Mouse (Mus musculus) G1E (cell line): Measurements from ENCODE around the gene Trim28. TPM values are rescaled to one million over a fixed set of nuclear protein-coding genes. Genes with fewer than 3 reads are reported as not detected.
"Not testable (repeated sequence)": the region's sequence is repeated elsewhere in the genome, so short reads cannot be mapped to it uniquely, and the experiment has no call there.

Experiments
- ATAC-seq: 2 replicates; pipeline ENCODE4 v1.8.0; 2016; ENCODE audit warnings: mild to moderate bottlenecking; ENCODE audit not compliant: insufficient number of reproducible peaks, poor library complexity, low FRiP score, severe bottlenecking; ENCODE audit errors: extremely low read depth
- DNase-seq: peaks from one replicate; pipeline ENCODE4 v3.0.0; 2012; ENCODE audit warnings: low spot score
- H3K27me3 ChIP-seq: 2 replicates; pipeline ENCODE4 v1.6.1; 2012; ENCODE audit warnings: mild to moderate bottlenecking, low read length, inconsistent platforms; ENCODE audit not compliant: insufficient read depth
- H3K36me3 ChIP-seq: replicated peaks from 2 replicates; pipeline ENCODE3; 2012; ENCODE audit warnings: mild to moderate bottlenecking, inconsistent platforms
- H3K4me1 ChIP-seq: 2 replicates; pipeline ENCODE4 v1.6.1; 2012; ENCODE audit warnings: low read depth, low read length, inconsistent platforms, mixed read lengths; ENCODE audit not compliant: insufficient read depth
- H3K4me3 ChIP-seq: 2 replicates; pipeline ENCODE4 v1.5.1; 2012; ENCODE audit warnings: low read depth, mild to moderate bottlenecking, inconsistent platforms, low read length, moderate library complexity, mixed read lengths
- H3K9me3 ChIP-seq: replicated peaks from 2 replicates; pipeline ENCODE4 v1.6.1; 2012; ENCODE audit warnings: inconsistent platforms
- CTCF ChIP-seq: IDR thresholded peaks from 2 replicates; pipeline ENCODE4 v1.5.1; 2012; ENCODE audit warnings: low read depth, low read length, inconsistent platforms, mixed read lengths
- GATA1 ChIP-seq: IDR thresholded peaks from 2 replicates; pipeline ENCODE4 v1.6.1; 2012; ENCODE audit warnings: borderline replicate concordance, low read length, inconsistent platforms, mixed read lengths
- GATA2 ChIP-seq: IDR thresholded peaks from 2 replicates; pipeline ENCODE4 v1.6.1; 2012; ENCODE audit warnings: low read depth, low read length, inconsistent platforms, borderline replicate concordance
- POLR2AphosphoS5 ChIP-seq: IDR thresholded peaks from 2 replicates; pipeline ENCODE4 v1.6.1; 2012; ENCODE audit warnings: low read depth, low read length, inconsistent platforms; ENCODE audit not compliant: insufficient replicate concordance
- TAL1 ChIP-seq: conservative IDR thresholded peaks from 2 replicates; pipeline ENCODE4 v1.6.1; 2012; ENCODE audit warnings: low read depth, low read length, inconsistent platforms, mixed read lengths
- polyA plus RNA-seq: library from polyadenylated mRNA; stranded (reverse); fragments of >175 nt; gene quantifications from 2 replicates; pipeline ENCODE4 v1.2.3, GENCODE M21; 2012
- total RNA-seq, 2 experiments: library from RNA; stranded (forward) in 1 of 2; stranded (reverse) in 1 of 2; fragments of 200-1000 nt in 1 of 2; fragments of >200 nt in 1 of 2; fragmentation: Nextera tagmentation in 1 of 2; gene quantifications; 2 replicates each; pipeline ENCODE4 v1.2.3; 2014 to 2017

Trim28 gene
- total and polyA plus RNA-seq, 3 experiments, result 221 to 506 (median 324) TPM

- DNase-seq (no peak), ATAC-seq (no peak)
- no peaks in the 10 kb centered on the region for H3K36me3 ChIP-seq
- no peaks in the 10 kb centered on the region for H3K9me3 ChIP-seq
- TF ChIP-seq CTCF (no peak), GATA1 (no peak), POLR2AphosphoS5 (no peak), TAL1 (no peak), GATA2 (no peak)
- peaks cover 21% of the 10 kb centered on the region for H3K27me3 ChIP-seq
- peak overlapping the region; percentile 75 for H3K4me3 ChIP-seq
- H3K4me1 ChIP-seq, result peaks cover 12% of the 10 kb centered on the region
Observed at GRCm38 (mm10) chr7:13053961-13054286, 55.0 kb downstream of the Trim28 start.

GRCm38 (mm10) chr7:13054287-13055010 is 55.5 kb downstream of the Trim28 start, which contains the start of gene Mzf1:
TSS of gene Mzf1 (minus strand) at chr7:13054764.
- ATAC-seq (peak; percentile 65), DNase-seq (peak; percentile 53)
- H3K27me3 ChIP-seq, result peaks cover 17% of the 10 kb centered on the region; the same call in 1 of the 2 replicates
- TF ChIP-seq CTCF, result no peak
- no peak for TF ChIP-seq GATA2
- TF ChIP-seq GATA1, result no peak
- TF ChIP-seq TAL1, result no peak
- H3K36me3 ChIP-seq, result no peaks in the 10 kb centered on the region
- H3K9me3 ChIP-seq, result no peaks in the 10 kb centered on the region
- H3K4me1 ChIP-seq, result peaks cover 12% of the 10 kb centered on the region
- H3K4me3 ChIP-seq, result peak within 1 kb of the TSS; percentile 75

- DNase-seq (no peak), ATAC-seq (no peak)
- Histone ChIP-seq H3K4me1 (peaks cover 12% of the 10 kb centered on the region), H3K9me3 (no peaks in the 10 kb centered on the region), H3K4me3 (no peak overlapping the region), H3K27me3 (peaks cover 10% of the 10 kb centered on the region; the same call in 1 of the 2 replicates), H3K36me3 (no peaks in the 10 kb centered on the region)
- no peak for TF ChIP-seq TAL1
Observed at GRCm38 (mm10) chr7:13056913-13057700, 58.2 kb downstream of the Trim28 start.

- Histone ChIP-seq H3K27me3 (peaks cover 4% of the 10 kb centered on the region; the same call in 1 of the 2 replicates), H3K4me1 (peaks cover 5% of the 10 kb centered on the region), H3K4me3 (no peak overlapping the region), H3K36me3 (no peaks in the 10 kb centered on the region), H3K9me3 (peaks cover under 1% of the 10 kb centered on the region; the same call in 1 of the 2 replicates)
- TF ChIP-seq GATA1, result no peak
- no peak for TF ChIP-seq CTCF
- no peak for TF ChIP-seq GATA2
- no peak for TF ChIP-seq POLR2AphosphoS5
- no peak for TF ChIP-seq TAL1
- no peak for ATAC-seq
- DNase-seq, result no peak
Observed at GRCm38 (mm10) chr7:13059536-13059935, 60.6 kb downstream of the Trim28 start.

- not testable (repeated sequence) for H3K36me3 ChIP-seq, ATAC-seq, DNase-seq, H3K4me1 ChIP-seq, H3K4me3 ChIP-seq, H3K9me3 ChIP-seq, H3K27me3 ChIP-seq
- 0 out of 2 replicates have a peak, but pooled peaks have one; percentile 30 for TF ChIP-seq CTCF
Observed at GRCm38 (mm10) chr7:13063399-13063798, 64.5 kb downstream of the Trim28 start.

GRCm38 (mm10) chr7:13072293-13072692 is 73.4 kb downstream of the Trim28 start:
- ATAC-seq (no peak), DNase-seq (no peak)
- Histone ChIP-seq H3K36me3 (no peaks in the 10 kb centered on the region), H3K4me1 (peaks cover 8% of the 10 kb centered on the region), H3K4me3 (no peak overlapping the region), H3K9me3 (no peaks in the 10 kb centered on the region), H3K27me3 (no peaks in the 10 kb centered on the region)
- no peak for TF ChIP-seq TAL1
- no peak for TF ChIP-seq POLR2AphosphoS5
- TF ChIP-seq GATA2, result no peak
- TF ChIP-seq GATA1, result no peak
- no peak for TF ChIP-seq CTCF

Other genes starting within 250 kb of the Trim28 start
- not detected in 2 replicates for gene Zscan18, start 195.5 kb upstream of the Trim28 start, total RNA-seq (2014; fragmentation: Nextera tagmentation)
- 0.12 and 0.22 TPM in 2 replicates for gene Zscan18, start 195.5 kb upstream of the Trim28 start, total RNA-seq (2017)
- not detected in 2 replicates for gene Zscan18, start 195.5 kb upstream of the Trim28 start, polyA plus RNA-seq
- 25.6 and 27.4 TPM in 2 replicates for gene Zfp329, start 180.3 kb upstream of the Trim28 start, total RNA-seq (2014; fragmentation: Nextera tagmentation)
- 15.5 and 22.2 TPM in 2 replicates for gene Zfp329, start 180.3 kb upstream of the Trim28 start, total RNA-seq (2017)
- 0.27 and 0.33 TPM in 2 replicates for gene Zfp329, start 180.3 kb upstream of the Trim28 start, polyA plus RNA-seq
- 53.1 and 62.7 TPM in 2 replicates for gene Zfp110, start 164.4 kb upstream of the Trim28 start, total RNA-seq (2014; fragmentation: Nextera tagmentation)
- 58.4 and 59.9 TPM in 2 replicates for gene Zfp110, start 164.4 kb upstream of the Trim28 start, total RNA-seq (2017)
- 2.5 and 3.2 TPM in 2 replicates for gene Zfp110, start 164.4 kb upstream of the Trim28 start, polyA plus RNA-seq
- gene Zfp128, start 117.9 kb upstream of the Trim28 start, total RNA-seq (2014; fragmentation: Nextera tagmentation), result 8.3 and 9.3 TPM in 2 replicates
- gene Zfp128, start 117.9 kb upstream of the Trim28 start, total RNA-seq (2017), result 3.8 and 4.5 TPM in 2 replicates
- 0.61 and 0.72 TPM in 2 replicates for gene Zfp128, start 117.9 kb upstream of the Trim28 start, polyA plus RNA-seq
- 23.9 and 25.0 TPM in 2 replicates for gene Zscan22, start 101.3 kb upstream of the Trim28 start, total RNA-seq (2014; fragmentation: Nextera tagmentation)
- gene Zscan22, start 101.3 kb upstream of the Trim28 start, total RNA-seq (2017), result 4.1 and 4.5 TPM in 2 replicates
- 2.8 and 3.5 TPM in 2 replicates for gene Zscan22, start 101.3 kb upstream of the Trim28 start, polyA plus RNA-seq
- gene Rps5, start 76.8 kb upstream of the Trim28 start, total RNA-seq (2014; fragmentation: Nextera tagmentation), result 1,720 and 1,839 TPM in 2 replicates
- 880 and 1,074 TPM in 2 replicates for gene Rps5, start 76.8 kb upstream of the Trim28 start, total RNA-seq (2017)
- gene Rps5, start 76.8 kb upstream of the Trim28 start, polyA plus RNA-seq, result 1,806 and 2,694 TPM in 2 replicates
- 0.29 and 0.98 TPM in 2 replicates for gene Rnf225, start 71.7 kb upstream of the Trim28 start, total RNA-seq (2014; fragmentation: Nextera tagmentation)
- gene Rnf225, start 71.7 kb upstream of the Trim28 start, total RNA-seq (2017), result 0.76 and 0.81 TPM in 2 replicates
- gene Rnf225, start 71.7 kb upstream of the Trim28 start, polyA plus RNA-seq, result 1.0 and 1.3 TPM in 2 replicates
- 3.7 and 5.9 TPM in 2 replicates for gene Zfp324, start 33.3 kb upstream of the Trim28 start, total RNA-seq (2014; fragmentation: Nextera tagmentation)
- 6.2 and 7.0 TPM in 2 replicates for gene Zfp324, start 33.3 kb upstream of the Trim28 start, total RNA-seq (2017)
- 2.4 and 2.7 TPM in 2 replicates for gene Zfp324, start 33.3 kb upstream of the Trim28 start, polyA plus RNA-seq
- 5.9 and 6.1 TPM in 2 replicates for gene Zfp446, start 21.3 kb upstream of the Trim28 start, total RNA-seq (2014; fragmentation: Nextera tagmentation)
- 3.7 and 4.0 TPM in 2 replicates for gene Zfp446, start 21.3 kb upstream of the Trim28 start, total RNA-seq (2017)
- 4.1 and 4.6 TPM in 2 replicates for gene Zfp446, start 21.3 kb upstream of the Trim28 start, polyA plus RNA-seq
- gene Slc27a5, start 922 bp upstream of the Trim28 start, total RNA-seq (2014; fragmentation: Nextera tagmentation), result not detected in 2 replicates
- gene Slc27a5, start 922 bp upstream of the Trim28 start, total RNA-seq (2017), result 0.12 and 0.22 TPM in 2 replicates
- not detected in 2 replicates for gene Slc27a5, start 922 bp upstream of the Trim28 start, polyA plus RNA-seq
- 9.6 and 12.6 TPM in 2 replicates for gene Zbtb45, start 10.9 kb downstream of the Trim28 start, total RNA-seq (2014; fragmentation: Nextera tagmentation)
- 8.7 and 9.0 TPM in 2 replicates for gene Zbtb45, start 10.9 kb downstream of the Trim28 start, total RNA-seq (2017)
- 99.1 and 126 TPM in 2 replicates for gene Zbtb45, start 10.9 kb downstream of the Trim28 start, polyA plus RNA-seq
- gene Chmp2a, start 35.7 kb downstream of the Trim28 start, total RNA-seq (2014; fragmentation: Nextera tagmentation), result 148 and 163 TPM in 2 replicates
- gene Chmp2a, start 35.7 kb downstream of the Trim28 start, total RNA-seq (2017), result 178 and 188 TPM in 2 replicates
- 141 and 289 TPM in 2 replicates for gene Chmp2a, start 35.7 kb downstream of the Trim28 start, polyA plus RNA-seq
- gene Ube2m, start 39.2 kb downstream of the Trim28 start, total RNA-seq (2014; fragmentation: Nextera tagmentation), result 250 and 290 TPM in 2 replicates
- gene Ube2m, start 39.2 kb downstream of the Trim28 start, total RNA-seq (2017), result 151 and 162 TPM in 2 replicates
- 150 and 170 TPM in 2 replicates for gene Ube2m, start 39.2 kb downstream of the Trim28 start, polyA plus RNA-seq
- gene Mzf1, start 55.6 kb downstream of the Trim28 start, total RNA-seq (2014; fragmentation: Nextera tagmentation), result not detected in 2 replicates
- 0.17 and 0.22 TPM in 2 replicates for gene Mzf1, start 55.6 kb downstream of the Trim28 start, total RNA-seq (2017)
- 0.07 and 0.11 TPM in 2 replicates for gene Mzf1, start 55.6 kb downstream of the Trim28 start, polyA plus RNA-seq
- gene Vmn1r85, start 96.1 kb downstream of the Trim28 start, total RNA-seq (2014; fragmentation: Nextera tagmentation), result not detected in 2 replicates
- under 0.01 and 0.44 TPM in 2 replicates for gene Vmn1r85, start 96.1 kb downstream of the Trim28 start, total RNA-seq (2017)
- gene Vmn1r85, start 96.1 kb downstream of the Trim28 start, polyA plus RNA-seq, result not detected in 2 replicates
- gene Vmn1r86, start 120.8 kb downstream of the Trim28 start, total RNA-seq (2014; fragmentation: Nextera tagmentation), result not detected in 2 replicates
- 0.06 and 0.11 TPM in 2 replicates for gene Vmn1r86, start 120.8 kb downstream of the Trim28 start, total RNA-seq (2017)
- gene Vmn1r86, start 120.8 kb downstream of the Trim28 start, polyA plus RNA-seq, result not detected in 2 replicates
- not detected in 2 replicates for gene Vmn1r87, start 141.0 kb downstream of the Trim28 start, total RNA-seq (2014; fragmentation: Nextera tagmentation)
- gene Vmn1r87, start 141.0 kb downstream of the Trim28 start, total RNA-seq (2017), result 0.12 and 0.60 TPM in 2 replicates
- gene Vmn1r87, start 141.0 kb downstream of the Trim28 start, polyA plus RNA-seq, result not detected in 2 replicates
- not detected in 2 replicates for gene Vmn1r88, start 160.5 kb downstream of the Trim28 start, total RNA-seq (2014; fragmentation: Nextera tagmentation)
- 0.06 and 0.22 TPM in 2 replicates for gene Vmn1r88, start 160.5 kb downstream of the Trim28 start, total RNA-seq (2017)
- not detected in 2 replicates for gene Vmn1r88, start 160.5 kb downstream of the Trim28 start, polyA plus RNA-seq
- not detected in 2 replicates for gene Vmn1r89, start 213.9 kb downstream of the Trim28 start, total RNA-seq (2014; fragmentation: Nextera tagmentation)
- 0.27 TPM in 1 of 2 replicates, not detected in the other for gene Vmn1r89, start 213.9 kb downstream of the Trim28 start, total RNA-seq (2017)
- not detected in 2 replicates for gene Vmn1r89, start 213.9 kb downstream of the Trim28 start, polyA plus RNA-seq